Mouse (Mus musculus) heart, embryonic 10.5 days (tissue): ENCODE measurements around the gene Wdr18. TPM values are rescaled to one million over a fixed set of nuclear protein-coding genes. Genes with fewer than 3 reads are reported as not detected.

Experiments used
- DNase-seq: peaks from one replicate; pipeline ENCODE4 v3.0.0-alpha.2; 2017; ENCODE audit warnings: low spot score
- H3K27ac ChIP-seq: fragments of 300-500 bp; sonication (generic); 2 replicates; pipeline ENCODE4 v1.5.1; 2016; ENCODE audit warnings: mild to moderate bottlenecking
- H3K27me3 ChIP-seq: fragments of 300-500 bp; sonication (generic); 2 replicates; pipeline ENCODE4 v1.6.1; 2016; ENCODE audit warnings: mild to moderate bottlenecking; ENCODE audit not compliant: poor library complexity, insufficient read depth, severe bottlenecking
- H3K36me3 ChIP-seq: fragments of 300-500 bp; sonication (generic); 2 replicates; pipeline ENCODE4 v1.6.1; 2016; ENCODE audit warnings: mild to moderate bottlenecking, moderate library complexity
- H3K4me1 ChIP-seq: fragments of 300-500 bp; sonication (generic); 2 replicates; pipeline ENCODE4 v1.6.1; 2016; ENCODE audit warnings: mild to moderate bottlenecking
- H3K4me3 ChIP-seq: fragments of 300-500 bp; sonication (generic); 2 replicates; pipeline ENCODE4 v1.5.1; 2016; ENCODE audit warnings: mild to moderate bottlenecking, moderate library complexity
- H3K9me3 ChIP-seq: fragments of 300-500 bp; sonication (generic); 2 replicates; pipeline ENCODE4 v1.6.1; 2016; ENCODE audit warnings: mild to moderate bottlenecking, moderate library complexity
- WGBS: fragments of 180-500 bp; shearing (Covaris S2); methylation state at CpG from one replicate; pipeline ENCODE4 v1.1.7; 2016; 5-methylcytosine and 5-hydroxymethylcytosine counted together
- polyA plus RNA-seq: library from polyadenylated mRNA; unstranded; fragments of >200 nt; fragmentation: Nextera tagmentation; extraction: Ambion mirVana; gene quantifications from 2 replicates; pipeline ENCODE4 v1.2.1, GENCODE M21; 2016

Gene Wdr18
- polyA plus RNA-seq, 1 experiment from 2014 or later = 155 TPM

DNA sequence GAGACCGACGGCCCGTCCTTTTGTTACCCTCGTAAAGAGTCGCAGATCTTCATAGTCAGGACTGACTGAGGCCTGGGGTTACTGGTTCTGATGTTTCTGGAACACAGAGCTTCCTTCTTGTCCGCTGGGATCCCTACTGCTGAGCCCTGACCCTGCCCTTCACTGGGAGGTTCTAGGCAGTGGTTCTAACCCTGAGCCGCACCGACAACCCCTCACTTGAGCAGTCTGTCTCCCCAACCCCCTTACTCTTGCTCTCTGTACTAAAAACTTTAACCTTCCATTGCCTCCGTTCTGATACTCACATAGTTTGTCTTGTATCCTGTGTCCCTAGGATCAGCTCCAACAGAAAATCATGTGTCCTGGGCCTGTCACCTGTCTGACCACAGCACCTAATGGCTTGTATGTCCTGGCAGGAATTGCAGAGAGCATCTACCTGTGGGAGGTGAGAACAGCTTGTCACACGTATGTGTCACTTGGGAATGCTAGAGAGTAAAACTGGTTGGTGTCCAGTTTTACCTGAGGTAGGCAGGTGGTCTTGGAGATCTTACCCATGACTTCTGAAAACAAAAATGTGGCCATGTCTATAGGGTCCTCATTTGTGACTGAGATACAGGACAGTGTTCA is 831 bp downstream of the Wdr18 start:
- H3K36me3 ChIP-seq = peaks cover 46% of the 10 kb centered on the region
- H3K4me3 ChIP-seq = peak overlapping the region; percentile 96
- H3K27me3 ChIP-seq = no peaks in the 10 kb centered on the region
- H3K27ac ChIP-seq = peak overlapping the region; percentile 91
- H3K9me3 ChIP-seq = no peaks in the 10 kb centered on the region
- no peak for DNase-seq
- peaks cover 33% of the 10 kb centered on the region for H3K4me1 ChIP-seq
- 14% methylated on average over 10 of the region's 10 CpGs for WGBS

- H3K36me3 ChIP-seq = peaks cover 76% of the 10 kb centered on the region
- H3K4me3 ChIP-seq = no peak overlapping the region
- no peak for DNase-seq
- H3K4me1 ChIP-seq = peaks cover 23% of the 10 kb centered on the region
- WGBS = 92% methylated on average over 7 of the region's 7 CpGs
- H3K27me3 ChIP-seq = peaks cover 16% of the 10 kb centered on the region; the same call in 1 of the 2 replicates
- H3K9me3 ChIP-seq = no peaks in the 10 kb centered on the region
- no peak overlapping the region for H3K27ac ChIP-seq
Observed at GRCm38 (mm10) chr10:79964727-79965126, 4.8 kb downstream of the Wdr18 start.

- DNase-seq = no peak
- peaks cover 76% of the 10 kb centered on the region for H3K36me3 ChIP-seq
- H3K4me1 ChIP-seq = peaks cover 23% of the 10 kb centered on the region
- peaks cover 20% of the 10 kb centered on the region; the same call in 1 of the 2 replicates for H3K27me3 ChIP-seq
- WGBS = 83% methylated on average over 5 of the region's 5 CpGs
- H3K27ac ChIP-seq = no peak overlapping the region
- H3K9me3 ChIP-seq = no peaks in the 10 kb centered on the region
- H3K4me3 ChIP-seq = no peak overlapping the region
Observed at GRCm38 (mm10) chr10:79965325-79965724, 5.4 kb downstream of the Wdr18 start.

GRCm38 (mm10) chr10:79966886-79967400 is 7.0 kb downstream of the Wdr18 start:
- 87% methylated on average over 5 of the region's 5 CpGs for WGBS
- Histone ChIP-seq H3K27me3 (peaks cover 36% of the 10 kb centered on the region), H3K4me1 (peaks cover 20% of the 10 kb centered on the region), H3K4me3 (no peak overlapping the region), H3K36me3 (peaks cover 68% of the 10 kb centered on the region), H3K9me3 (no peaks in the 10 kb centered on the region), H3K27ac (no peak overlapping the region)
- no peak for DNase-seq

DNA sequence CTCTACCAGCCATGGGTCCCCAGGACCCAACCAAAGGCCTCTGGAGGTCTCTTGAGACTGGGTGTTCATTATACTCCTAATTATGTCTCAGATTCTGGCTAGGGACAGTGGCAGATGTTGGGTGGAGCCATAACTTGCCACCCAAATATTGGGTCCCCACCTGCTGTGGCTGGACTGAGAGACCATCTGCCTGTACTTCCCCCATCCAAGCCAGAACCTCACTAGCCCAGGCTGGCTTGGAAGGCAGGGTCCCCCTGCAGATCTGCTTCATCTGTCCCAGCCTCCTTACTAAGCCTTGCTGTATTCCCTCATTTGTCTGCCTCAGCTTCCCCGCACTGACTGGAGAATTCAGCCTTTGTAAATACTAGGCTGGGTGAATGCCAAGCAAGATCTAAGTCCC is 8.2 kb downstream of the Wdr18 start:
- WGBS = 86% methylated on average over 1 of the region's 1 CpGs
- DNase-seq = no peak
- Histone ChIP-seq H3K36me3 (peaks cover 56% of the 10 kb centered on the region), H3K9me3 (no peaks in the 10 kb centered on the region), H3K4me1 (peaks cover 26% of the 10 kb centered on the region), H3K27ac (no peak overlapping the region), H3K27me3 (peaks cover 48% of the 10 kb centered on the region), H3K4me3 (no peak overlapping the region)

GRCm38 (mm10) chr10:79969124-79969568 is 9.2 kb downstream of the Wdr18 start:
- no peak overlapping the region for H3K4me3 ChIP-seq
- H3K9me3 ChIP-seq = no peaks in the 10 kb centered on the region
- 10% methylated on average over 3 of the region's 3 CpGs for WGBS
- no peak overlapping the region for H3K27ac ChIP-seq
- peaks cover 24% of the 10 kb centered on the region for H3K4me1 ChIP-seq
- H3K27me3 ChIP-seq = peaks cover 58% of the 10 kb centered on the region
- peaks cover 48% of the 10 kb centered on the region for H3K36me3 ChIP-seq
- no peak for DNase-seq

GRCm38 (mm10) chr10:79970415-79971182 is 10.6 kb downstream of the Wdr18 start, which contains the start of gene Grin3b:
Gene Grin3b (plus strand): TSS chr10:79970715.
- 7% methylated on average over 47 of the region's 47 CpGs for WGBS
- H3K9me3 ChIP-seq = no peaks in the 10 kb centered on the region
- peak within 1 kb of the TSS; percentile 63 for H3K4me3 ChIP-seq
- no peak for DNase-seq
- H3K4me1 ChIP-seq = peaks cover 22% of the 10 kb centered on the region
- peaks cover 61% of the 10 kb centered on the region for H3K27me3 ChIP-seq
- H3K36me3 ChIP-seq = peaks cover 46% of the 10 kb centered on the region
- H3K27ac ChIP-seq = peak within 1 kb of the TSS; percentile 56; the same call in 1 of the 2 replicates

DNA sequence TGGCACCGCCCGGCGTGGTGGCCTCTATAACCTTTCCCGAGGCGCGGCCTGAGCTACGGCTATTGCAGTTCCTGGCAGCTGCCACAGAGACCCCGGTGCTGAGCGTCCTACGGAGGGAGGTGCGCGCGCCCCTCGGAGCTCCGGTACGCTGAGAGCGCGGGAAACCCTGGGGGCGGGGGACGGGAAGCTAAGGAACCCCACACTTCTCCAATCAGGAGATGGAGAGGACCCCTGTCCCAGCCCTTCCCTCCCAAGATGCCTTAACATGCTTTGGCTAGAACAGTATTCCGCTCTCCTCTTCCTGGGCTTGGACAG is 11.2 kb downstream of the Wdr18 start:
- peak overlapping the region; percentile 63 for H3K4me3 ChIP-seq
- H3K27me3 ChIP-seq = peaks cover 61% of the 10 kb centered on the region
- H3K27ac ChIP-seq = peak overlapping the region; percentile 56; the same call in 1 of the 2 replicates
- 4% methylated on average over 21 of the region's 21 CpGs for WGBS
- no peak for DNase-seq
- peaks cover 22% of the 10 kb centered on the region for H3K4me1 ChIP-seq
- H3K9me3 ChIP-seq = no peaks in the 10 kb centered on the region
- H3K36me3 ChIP-seq = peaks cover 46% of the 10 kb centered on the region

GRCm38 (mm10) chr10:79972831-79973230 is 12.9 kb downstream of the Wdr18 start:
- H3K4me1 ChIP-seq = peaks cover 16% of the 10 kb centered on the region
- 56% methylated on average over 14 of the region's 14 CpGs for WGBS
- H3K36me3 ChIP-seq = peaks cover 46% of the 10 kb centered on the region
- H3K9me3 ChIP-seq = no peaks in the 10 kb centered on the region
- H3K27ac ChIP-seq = no peak overlapping the region
- H3K27me3 ChIP-seq = peaks cover 61% of the 10 kb centered on the region
- DNase-seq = no peak
- H3K4me3 ChIP-seq = no peak overlapping the region

DNA sequence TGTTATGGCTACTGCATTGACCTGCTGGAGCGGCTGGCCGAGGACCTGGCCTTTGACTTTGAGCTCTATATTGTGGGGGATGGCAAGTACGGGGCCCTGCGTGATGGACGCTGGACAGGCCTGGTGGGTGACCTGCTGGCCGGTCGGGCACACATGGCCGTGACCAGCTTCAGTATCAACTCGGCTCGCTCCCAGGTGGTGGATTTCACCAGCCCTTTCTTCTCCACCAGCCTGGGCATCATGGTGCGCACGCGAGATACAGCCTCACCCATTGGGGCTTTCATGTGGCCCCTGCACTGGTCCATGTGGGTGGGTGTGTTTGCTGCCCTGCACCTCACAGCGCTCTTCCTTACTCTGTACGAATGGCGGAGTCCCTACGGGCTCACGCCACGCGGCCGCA is 14.1 kb downstream of the Wdr18 start:
- H3K27me3 ChIP-seq = peaks cover 51% of the 10 kb centered on the region
- 88% methylated on average over 21 of the region's 21 CpGs for WGBS

GRCm38 (mm10) chr10:79974668-79975067 is 14.7 kb downstream of the Wdr18 start:
- H3K4me1 ChIP-seq = peaks cover 24% of the 10 kb centered on the region
- DNase-seq = no peak
- whole genome bisulfite sequencing = 88% methylated on average over 8 of the region's 8 CpGs
- H3K9me3 ChIP-seq = no peaks in the 10 kb centered on the region; the same call in 1 of the 2 replicates
- H3K36me3 ChIP-seq = peaks cover 55% of the 10 kb centered on the region
- peaks cover 45% of the 10 kb centered on the region for H3K27me3 ChIP-seq
- H3K27ac ChIP-seq = no peak overlapping the region
- no peak overlapping the region for H3K4me3 ChIP-seq

More for the DNA sequence above, 14.1 kb downstream of the Wdr18 start:
- H3K4me3 ChIP-seq = no peak overlapping the region
- H3K27ac ChIP-seq = no peak overlapping the region
- H3K4me1 ChIP-seq = peaks cover 18% of the 10 kb centered on the region
- H3K36me3 ChIP-seq = peaks cover 49% of the 10 kb centered on the region
- no peaks in the 10 kb centered on the region; the same call in 1 of the 2 replicates for H3K9me3 ChIP-seq
- no peak for DNase-seq

DNA sequence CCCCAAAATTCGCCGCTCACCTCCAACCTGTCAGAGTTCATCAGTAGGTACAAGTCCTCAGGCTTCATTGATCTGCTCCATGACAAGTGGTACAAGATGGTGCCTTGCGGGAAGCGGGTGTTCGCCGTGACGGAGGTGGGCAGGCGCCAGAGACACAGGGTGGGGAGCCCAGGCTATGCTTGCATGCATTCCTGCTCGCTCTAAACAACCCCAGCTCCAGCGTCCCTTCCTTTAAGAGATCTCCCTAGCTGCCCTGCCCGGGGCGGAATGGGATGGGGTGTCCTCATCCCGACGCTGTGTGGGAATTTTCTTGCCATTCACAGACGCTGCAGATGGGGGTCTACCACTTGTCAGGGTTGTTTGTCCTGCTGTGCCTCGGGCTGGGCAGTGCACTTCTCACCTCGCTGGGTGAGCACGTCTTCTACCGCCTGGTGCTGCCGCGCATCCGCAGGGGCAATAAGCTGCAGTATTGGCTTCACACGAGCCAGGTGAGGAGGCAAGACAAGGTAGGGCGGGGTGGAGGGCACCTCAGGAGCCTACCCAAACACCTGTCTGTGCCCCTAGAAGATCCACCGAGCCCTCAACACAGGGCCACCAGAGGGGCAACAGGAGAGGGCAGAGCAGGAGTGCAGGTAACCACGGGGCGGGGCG is 16.2 kb downstream of the Wdr18 start:
- 84% methylated on average over 28 of the region's 28 CpGs for WGBS
- no peak overlapping the region for H3K4me3 ChIP-seq
- H3K9me3 ChIP-seq = no peaks in the 10 kb centered on the region; the same call in 1 of the 2 replicates
- H3K27me3 ChIP-seq = peaks cover 33% of the 10 kb centered on the region
- no peak overlapping the region for H3K27ac ChIP-seq
- DNase-seq = no peak
- H3K36me3 ChIP-seq = peaks cover 58% of the 10 kb centered on the region
- peaks cover 29% of the 10 kb centered on the region for H3K4me1 ChIP-seq

- Histone ChIP-seq H3K4me1 (peaks cover 34% of the 10 kb centered on the region), H3K4me3 (no peak overlapping the region), H3K27ac (no peak overlapping the region), H3K27me3 (peaks cover 27% of the 10 kb centered on the region), H3K9me3 (no peaks in the 10 kb centered on the region; the same call in 1 of the 2 replicates), H3K36me3 (peaks cover 58% of the 10 kb centered on the region)
- 81% methylated on average over 34 of the region's 36 CpGs for WGBS
- DNase-seq = no peak
Observed at GRCm38 (mm10) chr10:79976722-79977107, 16.8 kb downstream of the Wdr18 start.
